Mouse (Mus musculus): ENCODE results near the gene Bend6.

DNA sequence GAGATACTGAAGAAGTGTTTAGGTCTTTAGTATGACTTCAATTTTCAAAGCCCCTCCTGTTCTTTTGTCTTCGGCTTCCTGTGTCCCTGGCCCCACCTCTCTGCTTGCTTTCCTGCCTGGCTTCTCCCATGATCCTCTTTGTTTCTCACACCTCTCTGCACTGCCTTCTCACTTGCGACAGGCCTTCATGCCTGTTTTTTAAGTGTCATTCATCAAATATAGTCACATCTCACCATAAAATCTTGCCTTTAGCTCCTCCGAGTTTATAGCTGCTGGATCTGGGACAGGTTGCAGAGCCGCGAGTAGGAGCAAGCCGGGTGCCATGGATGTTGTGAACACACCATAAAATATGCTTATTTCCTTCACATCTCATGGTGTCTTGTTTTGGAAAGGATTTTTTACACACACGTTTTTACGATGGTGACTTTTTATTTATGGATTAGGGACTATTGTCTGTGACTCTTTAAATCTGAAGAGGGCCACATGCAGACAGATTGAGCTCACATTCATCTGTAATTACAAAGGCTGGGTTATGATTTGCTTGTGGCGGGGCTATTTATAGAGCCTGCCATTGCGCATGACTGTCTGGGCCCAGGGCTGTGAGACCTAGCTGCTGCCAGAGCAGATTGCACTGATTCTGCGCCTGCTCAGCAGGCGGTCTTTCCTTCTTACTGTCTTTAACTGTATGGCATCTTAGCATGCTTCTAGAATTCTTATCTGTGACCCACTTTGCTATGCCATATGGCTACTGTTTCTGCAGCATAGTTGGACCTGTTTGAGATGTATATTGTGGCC is 39.2 kb upstream of the Bend6 start:
- no peak for TF ChIP-seq CTCF (IDR thresholded peaks at IDR 0.05; ENCODE audit: low read depth, low read length)
- no peak for TF ChIP-seq POLR2A (IDR thresholded peaks at IDR 0.05; ENCODE audit: insufficient read depth, low read length)
- TF ChIP-seq EP300 (IDR thresholded peaks at IDR 0.05; ENCODE audit: insufficient read depth, low read depth, low read length), result no peak
